Mouse (Mus musculus) liver, adult (tissue): Measurements from ENCODE around the gene Ebf3.

Experiments
- GATA4 ChIP-seq: IDR thresholded peaks from 2 replicates; pipeline ENCODE4 v1.6.1; 2014; ENCODE audit warnings: mild to moderate bottlenecking, low read length; ENCODE audit not compliant: insufficient replicate concordance

Gene Ebf3

DNA sequence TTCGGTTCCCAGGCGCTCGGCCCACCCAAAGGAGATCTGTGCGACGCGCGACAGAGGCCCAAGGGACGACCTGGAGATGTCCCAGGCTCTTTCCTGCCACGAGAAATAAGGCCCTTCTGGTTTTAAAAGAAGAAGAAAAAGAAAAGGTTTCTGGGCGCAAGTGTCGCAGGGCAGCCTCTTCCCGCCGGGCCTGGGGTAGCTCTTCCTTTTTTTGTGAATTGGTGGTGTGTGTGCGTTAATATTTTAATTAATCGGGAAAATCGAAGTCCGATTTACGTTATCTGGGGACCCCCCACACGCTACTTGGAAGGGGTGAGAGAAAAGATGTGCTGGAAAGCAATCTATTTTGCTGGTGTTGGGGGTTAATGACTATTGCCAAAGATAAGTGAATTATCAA, 1.3 kb upstream of the Ebf3 start:
- no peak for TF ChIP-seq GATA4

DNA sequence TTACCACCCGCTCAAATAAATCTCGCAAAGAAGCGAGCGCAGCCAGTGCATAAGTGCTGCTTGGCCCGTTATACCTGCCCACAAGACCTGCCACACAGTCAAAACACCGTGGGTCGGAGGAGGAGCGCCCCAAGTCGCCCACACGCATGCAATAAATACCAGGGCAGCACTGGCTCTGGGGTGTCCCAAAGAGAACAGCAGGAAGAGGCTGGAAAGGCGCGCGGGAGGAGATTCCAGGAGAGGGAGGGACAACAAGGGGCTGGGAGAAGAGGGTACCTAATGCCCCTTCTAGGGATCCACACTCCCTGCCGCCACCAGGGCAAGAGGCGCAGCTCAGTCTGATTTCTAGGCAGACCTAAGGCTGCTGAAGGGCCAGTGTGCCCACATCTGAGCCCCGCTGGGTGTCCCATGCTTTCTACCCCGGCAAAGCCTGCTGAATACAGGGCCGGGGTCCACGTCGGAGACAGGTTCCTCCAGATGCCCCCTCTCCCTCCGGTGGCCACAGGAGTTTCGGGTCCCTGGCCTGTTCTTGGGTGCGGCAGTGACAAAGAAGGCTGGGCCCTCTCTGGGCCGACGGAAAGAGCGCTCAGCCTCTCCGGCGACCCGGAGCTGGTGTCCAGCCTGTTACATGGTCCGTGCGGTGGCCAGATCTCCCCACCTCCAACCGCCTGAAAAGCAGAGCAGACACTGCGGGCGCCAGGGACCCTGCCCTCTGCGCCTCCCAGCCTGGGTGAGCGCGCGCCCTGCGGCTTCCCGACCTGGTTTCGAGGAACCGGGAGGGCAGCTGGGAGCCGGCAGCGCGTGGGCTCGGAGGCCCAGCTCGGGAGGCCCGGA, 682 bp upstream of the Ebf3 start:
- TF ChIP-seq GATA4: no peak

- TF ChIP-seq GATA4: no peak
These were observed 902 bp downstream of the Ebf3 start for GRCm38 (mm10) chr7:137313183-137313903.

- TF ChIP-seq GATA4: no peak
These were observed 1.4 kb downstream of the Ebf3 start for GRCm38 (mm10) chr7:137312933-137313182.

- TF ChIP-seq GATA4: no peak
These were observed 1.9 kb downstream of the Ebf3 start for GRCm38 (mm10) chr7:137312166-137312932.

- no peak for TF ChIP-seq GATA4
These were observed 2.7 kb downstream of the Ebf3 start for GRCm38 (mm10) chr7:137311341-137312110.

- TF ChIP-seq GATA4: no peak
These were observed 3.4 kb downstream of the Ebf3 start for GRCm38 (mm10) chr7:137310876-137311275.

GRCm38 (mm10) chr7:137310091-137310761, 4.0 kb downstream of the Ebf3 start:
- no peak for TF ChIP-seq GATA4

DNA sequence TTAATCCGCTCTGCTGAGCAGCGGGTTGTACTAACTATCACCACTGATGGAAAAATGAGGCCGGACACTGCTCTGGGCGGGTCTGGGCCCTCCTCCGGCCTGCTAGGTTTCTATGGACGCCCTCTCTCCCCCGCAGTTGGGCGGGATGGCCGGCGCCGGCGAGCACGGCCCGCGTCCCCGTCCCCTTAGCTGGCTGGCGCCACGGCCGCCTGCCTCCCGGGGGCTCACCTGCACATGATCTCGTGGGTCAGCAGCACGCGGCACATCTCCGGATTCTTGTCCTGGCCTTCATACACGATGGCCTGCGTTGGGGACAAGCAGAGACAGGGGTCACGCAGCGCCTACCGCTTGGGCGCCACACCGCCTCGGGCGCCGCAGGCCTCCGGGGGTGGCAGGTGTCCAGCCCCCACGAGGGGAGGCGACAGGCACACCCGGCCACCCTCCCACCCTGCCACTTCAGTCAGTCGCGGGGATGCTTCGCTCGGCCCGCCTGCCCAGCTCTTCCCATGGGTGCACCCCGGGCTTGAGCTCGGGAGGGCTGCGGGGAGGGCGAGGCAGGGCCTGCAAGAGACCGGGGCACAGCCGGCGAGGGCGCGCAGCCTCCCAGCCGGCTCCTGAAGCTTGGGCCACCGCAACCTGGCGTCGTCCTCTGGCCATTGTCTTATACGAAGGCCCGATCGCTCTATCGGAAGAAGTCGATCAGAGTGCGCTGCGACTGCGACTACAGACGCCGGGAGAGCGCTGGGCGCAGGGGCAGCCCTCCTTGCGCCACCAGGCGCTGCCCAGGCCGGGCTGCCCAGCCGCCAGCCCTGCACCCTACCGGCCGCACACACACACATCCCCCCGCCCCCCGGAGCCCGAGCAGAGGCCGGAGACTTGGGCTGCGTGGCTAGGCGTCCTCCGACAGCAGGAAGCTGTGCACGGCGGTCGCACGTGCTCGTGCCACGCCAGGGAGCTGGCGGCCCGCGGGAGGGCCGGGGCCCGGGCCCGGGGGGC, 4.9 kb downstream of the Ebf3 start:
- no peak for TF ChIP-seq GATA4

GRCm38 (mm10) chr7:137308061-137309060, 5.9 kb downstream of the Ebf3 start:
- TF ChIP-seq GATA4: no peak

DNA sequence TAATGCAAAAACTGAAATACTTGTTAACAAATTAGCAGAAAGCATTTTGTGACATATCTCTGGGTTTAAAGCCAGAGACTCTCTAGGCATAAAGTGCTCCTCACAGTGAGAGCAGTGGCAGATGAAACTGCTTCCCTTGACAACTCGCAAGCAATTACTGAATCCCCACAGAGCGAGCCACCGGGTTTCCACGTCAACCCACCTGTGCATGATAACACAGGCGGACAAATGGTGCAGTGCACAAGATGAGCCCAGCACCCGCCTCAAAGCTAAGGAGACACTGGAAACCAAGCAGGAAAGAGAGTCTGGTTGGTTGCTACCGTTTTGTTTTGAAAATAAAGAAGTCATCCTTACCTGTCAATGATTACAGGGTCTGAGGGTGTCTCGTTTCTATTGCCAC, 7.1 kb downstream of the Ebf3 start:
- TF ChIP-seq GATA4: no peak

- no peak for TF ChIP-seq GATA4
These were observed 8.1 kb downstream of the Ebf3 start for GRCm38 (mm10) chr7:137306127-137306526.
